Mouse (Mus musculus) heart, adult 18-20 months (tissue): ENCODE results near the gene Notch2. TPM values are rescaled to one million over a fixed set of nuclear protein-coding genes. Genes with fewer than 3 reads are reported as not detected.

ENCODE experiments used
- DNase-seq, 2 experiments: peaks; one replicate each; pipeline ENCODE4 v3.0.0; 2021 to 2022; ENCODE audit warnings: mixed read lengths in 1 of 2
- total RNA-seq, 2 experiments: library from RNA; stranded (reverse); gene quantifications; 2 replicates each; pipeline ENCODE4 v1.2.3; 2021

The Notch2 gene
- total RNA-seq, 2 experiments from 2014 or later: 15.2 to 17.6 TPM

GRCm38 (mm10) chr3:97994818-97995217, 18.5 kb upstream of the Notch2 start:
- peak in 1 of 2 experiments; percentile 40 for DNase-seq

GRCm38 (mm10) chr3:97998349-97998748, 15.0 kb upstream of the Notch2 start:
- no peak for DNase-seq

- DNase-seq: no peak
Measured at GRCm38 (mm10) chr3:98003558-98003957, 9.8 kb upstream of the Notch2 start.

GRCm38 (mm10) chr3:98004231-98004630, 9.1 kb upstream of the Notch2 start:
- DNase-seq: no peak

GRCm38 (mm10) chr3:98005306-98005705, 8.0 kb upstream of the Notch2 start:
- DNase-seq: no peak

GRCm38 (mm10) chr3:98006046-98006691, 7.2 kb upstream of the Notch2 start:
- DNase-seq: no peak

- DNase-seq: no peak
Measured at GRCm38 (mm10) chr3:98006973-98007372, 6.4 kb upstream of the Notch2 start.

- no peak for DNase-seq
Measured at GRCm38 (mm10) chr3:98008143-98008542, 5.2 kb upstream of the Notch2 start.

GRCm38 (mm10) chr3:98009190-98009840, 4.0 kb upstream of the Notch2 start:
- DNase-seq: no peak

- no peak for DNase-seq
Measured at GRCm38 (mm10) chr3:98013086-98013400, 284 bp upstream of the Notch2 start.

- peak in 1 of 2 experiments; percentile 62 for DNase-seq
Measured at GRCm38 (mm10) chr3:98015205-98016171, 2.2 kb downstream of the Notch2 start.

- peak in 1 of 2 experiments; percentile 15 for DNase-seq
Measured at GRCm38 (mm10) chr3:98016901-98017591, 3.7 kb downstream of the Notch2 start.

- no peak for DNase-seq
Measured at GRCm38 (mm10) chr3:98018187-98018586, 4.9 kb downstream of the Notch2 start.

- DNase-seq: peak in 1 of 2 experiments; percentile 37
Measured at GRCm38 (mm10) chr3:98020431-98021229, 7.3 kb downstream of the Notch2 start.

- DNase-seq: peak; percentile 75 to 80
Measured at GRCm38 (mm10) chr3:98024288-98024848, 11.0 kb downstream of the Notch2 start.

- peak in 1 of 2 experiments; percentile 58 for DNase-seq
Measured at GRCm38 (mm10) chr3:98025521-98025920, 12.2 kb downstream of the Notch2 start.

- DNase-seq: peak; percentile 73 to 83
Measured at GRCm38 (mm10) chr3:98025921-98026880, 12.9 kb downstream of the Notch2 start.

GRCm38 (mm10) chr3:98027371-98027774, 14.0 kb downstream of the Notch2 start:
- peak; percentile 70 to 75 for DNase-seq

- peak in 1 of 2 experiments; percentile 35 for DNase-seq
Measured at GRCm38 (mm10) chr3:98028072-98028471, 14.7 kb downstream of the Notch2 start.

- no peak for DNase-seq
Measured at GRCm38 (mm10) chr3:98028936-98029335, 15.6 kb downstream of the Notch2 start.
